Mouse (Mus musculus): ENCODE data around the gene Cox8b.

- TF ChIP-seq CTCF (conservative IDR thresholded peaks at IDR 0.05 in 1 of 2, IDR thresholded peaks at IDR 0.05 in 1 of 2; ENCODE audit: low read depth in 2 of 2, low read length in 2 of 2) (no peak), POLR2A (IDR thresholded peaks at IDR 0.05; ENCODE audit: low read depth, low read length) (no peak), KAT2A (IDR thresholded peaks at IDR 0.05; ENCODE audit: insufficient replicate concordance, low read length) (no peak), SIN3A (IDR thresholded peaks at IDR 0.05; ENCODE audit: low read length) (no peak), MAFK (IDR thresholded peaks at IDR 0.05; ENCODE audit: insufficient replicate concordance, low read length) (no peak), E2F4 (IDR thresholded peaks at IDR 0.05; ENCODE audit: insufficient replicate concordance, low read depth, low read length) (no peak)
These were observed 13.9 kb upstream of the Cox8b start for GRCm38 (mm10) chr7:140914031-140914690.

All from CH12.LX (cell line).